Comparison of ENCODE assay signal across 27 mouse cellular contexts in genomic region chr9:106081528-106081927, GRCm38 (mm10). TPM values are rescaled to one million over a fixed set of nuclear protein-coding genes. Genes with fewer than 3 reads are reported as not detected.
DNase-seq lines count a peak whose midpoint lies in the region; ATAC-seq lines count a peak whose summit lies in the region.
"Had no signal": no experiment of that assay in that cellular context is flagged by ENCODE, and none has a peak within 500 bp of the region (broad histone marks: within the 10 kb centered on the region; RNA-seq: fewer than 3 reads in every experiment).

No protein-coding gene starts in this region.

- DNase-seq in kidney, adult 11 months, result peak; percentile 9
- DNase-seq in kidney, adult 18-20 months, result no peak
- no peak for DNase-seq in kidney, postnatal 25 days
- peak; percentile 65 for DNase-seq in kidney, postnatal 10 days
- DNase-seq in forebrain, embryonic 10.5 days (ENCODE audit: extremely low spot score, low spot score), result no peak
- DNase-seq: adrenal gland, adult 8-10 months; adrenal gland, postnatal 25 days; cerebellum, adult 11-12 months; cerebellum, adult 8-10 months; cerebellum, postnatal 10 days; cerebellum, postnatal 36 days; embryo, embryonic 11 days; gastrocnemius, postnatal 10 days; gastrocnemius, postnatal 36 days; heart, adult 2 months; heart, postnatal 14 days; heart, postnatal 4 days had no signal

- no peak overlapping the region for H3K27ac ChIP-seq in kidney, embryonic 16.5 days (ENCODE audit: low read length)
- no peak overlapping the region for H3K27ac ChIP-seq in forebrain, embryonic 10.5 days
- H3K27ac ChIP-seq: embryonic facial prominence, embryonic 10.5 days; embryonic facial prominence, embryonic 13.5 days; forebrain, embryonic 13.5 days; heart, adult 2 months; heart, embryonic 10.5 days; heart, embryonic 13.5 days; hindbrain, embryonic 14.5 days had no signal

- peak; percentile 53; the same call in 1 of the 2 replicates for ATAC-seq in kidney, embryonic 16.5 days (ENCODE audit: low FRiP score, low TSS enrichment)
- ATAC-seq: activated CD4-positive, CD25-positive, alpha-beta regulatory T cell, adult 4 months; forebrain, embryonic 16.5 days had no signal

- H3K4me1 ChIP-seq in kidney, embryonic 16.5 days (ENCODE audit: insufficient read depth, low read length), result no peaks in the 10 kb centered on the region
- 0 out of 2 replicates have a peak, but pooled peaks cover 7% of the 10 kb centered on the region for H3K4me1 ChIP-seq in forebrain, embryonic 10.5 days
- H3K4me1 ChIP-seq: embryonic facial prominence, embryonic 10.5 days; embryonic facial prominence, embryonic 13.5 days; forebrain, embryonic 13.5 days; heart, embryonic 10.5 days; heart, embryonic 13.5 days had no signal

- WGBS in kidney, embryonic 16.5 days, result 70% methylated on average over 5 of the region's 5 CpGs
- WGBS in forebrain, embryonic 10.5 days, result 92% methylated on average over 5 of the region's 5 CpGs

- H3K4me2 ChIP-seq in kidney, embryonic 16.5 days (replicated peaks; ENCODE audit: low read depth, low read length), result no peak overlapping the region
- H3K4me2 ChIP-seq: embryonic facial prominence, embryonic 13.5 days; forebrain, embryonic 13.5 days; heart, embryonic 13.5 days; hindbrain, embryonic 14.5 days had no signal

- H3K9ac ChIP-seq in kidney, embryonic 16.5 days (replicated peaks; ENCODE audit: low read length), result no peak overlapping the region
- H3K9ac ChIP-seq: embryonic facial prominence, embryonic 13.5 days; forebrain, embryonic 13.5 days; heart, embryonic 13.5 days; hindbrain, embryonic 14.5 days had no signal

- H3K9me3 ChIP-seq in kidney, embryonic 16.5 days (ENCODE audit: low read length), result no peaks in the 10 kb centered on the region
- no peaks in the 10 kb centered on the region for H3K9me3 ChIP-seq in forebrain, embryonic 10.5 days
- H3K9me3 ChIP-seq: embryonic facial prominence, embryonic 10.5 days; embryonic facial prominence, embryonic 13.5 days; forebrain, embryonic 13.5 days; heart, embryonic 10.5 days; heart, embryonic 13.5 days had no signal

- no peaks in the 10 kb centered on the region for H3K27me3 ChIP-seq in kidney, embryonic 16.5 days (ENCODE audit: insufficient read depth, low read length)
- H3K27me3 ChIP-seq in forebrain, embryonic 10.5 days (ENCODE audit: poor library complexity, severe bottlenecking), result no peaks in the 10 kb centered on the region
- H3K27me3 ChIP-seq: embryonic facial prominence, embryonic 13.5 days; forebrain, embryonic 13.5 days; heart, embryonic 13.5 days had no signal

- no peak overlapping the region for H3K4me3 ChIP-seq in kidney, embryonic 16.5 days (ENCODE audit: low read length)
- H3K4me3 ChIP-seq in forebrain, embryonic 10.5 days, result no peak overlapping the region
- H3K4me3 ChIP-seq: embryonic facial prominence, embryonic 10.5 days; embryonic facial prominence, embryonic 13.5 days; erythroblast, embryonic 14.5 days; forebrain, embryonic 13.5 days; heart, adult 2 months; heart, embryonic 10.5 days; heart, embryonic 13.5 days had no signal

- no peaks in the 10 kb centered on the region for H3K36me3 ChIP-seq in kidney, embryonic 16.5 days (ENCODE audit: insufficient read depth, low read length)
- no peaks in the 10 kb centered on the region for H3K36me3 ChIP-seq in forebrain, embryonic 10.5 days (replicated peaks)
- H3K36me3 ChIP-seq: embryonic facial prominence, embryonic 10.5 days; embryonic facial prominence, embryonic 13.5 days; heart, embryonic 10.5 days; heart, embryonic 13.5 days had no signal

RNA-seq across cellular contexts. Expression of gene Col6a4, which starts 15.1 kb away (rescaled TPM):
- polyA plus RNA-seq in kidney, embryonic 16.5 days (2015; fragmentation: Nextera tagmentation; extraction: Ambion mirVana), result 0.48 and 0.75 TPM in 2 replicates
- polyA plus RNA-seq in forebrain, embryonic 10.5 days (2016; fragmentation: Nextera tagmentation; extraction: Ambion mirVana), result 0.20 TPM in 1 of 2 replicates, not detected in the other
- polyA plus RNA-seq: erythroblast, embryonic 14.5 days; heart, adult 2 months had no signal

Comparison
In these comparisons a context has a peak if more than half of its experiments do, and no peak if none do; other contexts are left out.
1. DNase-seq: peak in kidney, adult 11 months (single experiment) and kidney, postnatal 10 days (single experiment); none in kidney, adult 18-20 months (single experiment), kidney, postnatal 25 days (0 of 2) and forebrain, embryonic 10.5 days (single experiment).